Comparison of ENCODE assay signal across 20 mouse cellular contexts in the genomic region with DNA sequence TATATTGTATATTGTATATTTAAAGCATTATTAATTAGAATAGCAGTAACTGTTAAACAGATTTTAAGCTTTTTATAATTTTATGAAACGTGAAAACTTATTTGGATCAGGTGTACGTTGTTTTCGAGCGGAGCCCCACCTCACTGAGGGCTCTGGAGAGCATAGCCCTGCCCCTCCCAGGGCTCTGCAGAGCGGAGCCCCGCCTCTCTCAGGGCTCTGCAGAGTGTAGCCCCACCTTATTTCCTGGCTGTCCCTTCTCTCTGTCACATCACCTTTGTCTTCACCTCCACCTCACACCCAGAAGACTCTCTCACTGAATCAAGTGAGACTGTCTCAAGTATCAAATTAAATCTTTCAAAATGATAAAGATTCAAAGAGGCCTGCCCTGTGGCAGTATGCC.
DNase-seq lines count a peak whose midpoint lies in the region; ATAC-seq and TF ChIP-seq lines count a peak whose summit lies in the region.
"Had no signal": no experiment of that assay in that cellular context is flagged by ENCODE, and none has a peak within 500 bp of the region (broad histone marks: within the 10 kb centered on the region; RNA-seq: fewer than 3 reads in every experiment).

No protein-coding gene starts in this region.

- ATAC-seq in intestine, embryonic 14.5 days (replicated peaks; ENCODE audit: low FRiP score, low TSS enrichment, low read depth), result peak; percentile 75; the same call in 1 of the 2 replicates
- no peak for ATAC-seq in intestine, postnatal 0 days
- ATAC-seq in midbrain, embryonic 16.5 days, result 0 out of 2 replicates have a peak, but pooled peaks have one; percentile 65
- no peak for ATAC-seq in midbrain, embryonic 13.5 days
- ATAC-seq in intestine, embryonic 16.5 days, result peak; percentile 85
- 0 out of 2 replicates have a peak, but pooled peaks have one; percentile 54 for ATAC-seq in stomach, postnatal 0 days (ENCODE audit: low FRiP score, low TSS enrichment)
- ATAC-seq: forebrain, embryonic 16.5 days had no signal

- no peaks in the 10 kb centered on the region for H3K27me3 ChIP-seq in intestine, embryonic 14.5 days (replicated peaks; ENCODE audit: control insufficient read depth, insufficient read depth, low read length)
- H3K27me3 ChIP-seq in intestine, postnatal 0 days (replicated peaks; ENCODE audit: control insufficient read depth, insufficient read depth, low read length), result no peaks in the 10 kb centered on the region
- no peaks in the 10 kb centered on the region for H3K27me3 ChIP-seq in midbrain, embryonic 16.5 days (ENCODE audit: control insufficient read depth, insufficient read depth, low read depth, low read length)
- H3K27me3 ChIP-seq in midbrain, embryonic 13.5 days, result no peaks in the 10 kb centered on the region
- no peaks in the 10 kb centered on the region for H3K27me3 ChIP-seq in intestine, embryonic 16.5 days (replicated peaks; ENCODE audit: control insufficient read depth, insufficient read depth, low read length)
- no peaks in the 10 kb centered on the region for H3K27me3 ChIP-seq in stomach, postnatal 0 days (ENCODE audit: control insufficient read depth, insufficient read depth, low read length)
- H3K27me3 ChIP-seq: forebrain, embryonic 12.5 days; heart, embryonic 13.5 days; hindbrain, embryonic 15.5 days had no signal

- DNase-seq in intestine, embryonic 14.5 days (ENCODE audit: low spot score), result no peak
- no peak for DNase-seq in stomach, postnatal 0 days (ENCODE audit: low spot score)
- DNase-seq in frontal cortex, postnatal 36 days (ENCODE audit: low spot score in 2 of 2), result no peak
- DNase-seq: adrenal gland, adult 8-10 months; adrenal gland, postnatal 36 days; cerebellum, adult 2 months; cerebellum, postnatal 10 days; gastrocnemius, adult 2 months; gastrocnemius, postnatal 36 days; heart, adult 11 months; heart, postnatal 36 days had no signal

- H3K4me2 ChIP-seq in intestine, embryonic 14.5 days (ENCODE audit: low read length), result no peak overlapping the region
- no peak overlapping the region for H3K4me2 ChIP-seq in intestine, postnatal 0 days (replicated peaks; ENCODE audit: low read depth)
- H3K4me2 ChIP-seq in midbrain, embryonic 16.5 days (ENCODE audit: low read length), result no peak overlapping the region
- no peak overlapping the region for H3K4me2 ChIP-seq in midbrain, embryonic 13.5 days (replicated peaks)
- no peak overlapping the region for H3K4me2 ChIP-seq in intestine, embryonic 16.5 days (ENCODE audit: low read depth, low read length)
- no peak overlapping the region for H3K4me2 ChIP-seq in stomach, postnatal 0 days (replicated peaks; ENCODE audit: low read depth)
- H3K4me2 ChIP-seq: forebrain, embryonic 12.5 days; heart, embryonic 13.5 days; hindbrain, embryonic 15.5 days had no signal

- H3K27ac ChIP-seq in intestine, embryonic 14.5 days (ENCODE audit: low read depth), result no peak overlapping the region
- no peak overlapping the region for H3K27ac ChIP-seq in intestine, postnatal 0 days (ENCODE audit: low read depth, low read length)
- H3K27ac ChIP-seq in midbrain, embryonic 16.5 days (ENCODE audit: low read length), result no peak overlapping the region
- no peak overlapping the region for H3K27ac ChIP-seq in midbrain, embryonic 13.5 days
- no peak overlapping the region for H3K27ac ChIP-seq in intestine, embryonic 16.5 days (ENCODE audit: low read length)
- H3K27ac ChIP-seq in stomach, postnatal 0 days (replicated peaks), result no peak overlapping the region; the same call in 1 of the 2 replicates
- H3K27ac ChIP-seq: forebrain, embryonic 12.5 days; gastrocnemius, adult 2 months; heart, embryonic 13.5 days; hindbrain, embryonic 15.5 days had no signal

- H3K36me3 ChIP-seq in intestine, embryonic 14.5 days (ENCODE audit: control insufficient read depth, insufficient read depth, low read length), result no peaks in the 10 kb centered on the region
- H3K36me3 ChIP-seq in intestine, postnatal 0 days (ENCODE audit: control insufficient read depth, insufficient read depth), result no peaks in the 10 kb centered on the region
- H3K36me3 ChIP-seq in midbrain, embryonic 16.5 days (ENCODE audit: control insufficient read depth, insufficient read depth, low read length), result no peaks in the 10 kb centered on the region
- H3K36me3 ChIP-seq in midbrain, embryonic 13.5 days, result no peaks in the 10 kb centered on the region
- no peaks in the 10 kb centered on the region for H3K36me3 ChIP-seq in intestine, embryonic 16.5 days (ENCODE audit: control insufficient read depth, insufficient read depth, low read length)
- H3K36me3 ChIP-seq in stomach, postnatal 0 days (ENCODE audit: control insufficient read depth, insufficient read depth, low read length), result no peaks in the 10 kb centered on the region
- H3K36me3 ChIP-seq: forebrain, embryonic 12.5 days; G1E; heart, embryonic 13.5 days; hindbrain, embryonic 15.5 days had no signal

- no peak for TF ChIP-seq CTCF in intestine, postnatal 0 days (IDR thresholded peaks at IDR 0.05; ENCODE audit: low read depth)
- no peak for TF ChIP-seq CTCF in stomach, postnatal 0 days (IDR thresholded peaks at IDR 0.05; ENCODE audit: low read depth)

- WGBS in intestine, embryonic 14.5 days, result 81% methylated on average over 6 of the region's 6 CpGs
- WGBS in intestine, postnatal 0 days, result 58% methylated on average over 6 of the region's 6 CpGs
- WGBS in midbrain, embryonic 16.5 days, result 94% methylated on average over 6 of the region's 6 CpGs
- WGBS in midbrain, embryonic 13.5 days, result 92% methylated on average over 6 of the region's 6 CpGs
- WGBS in intestine, embryonic 16.5 days, result 80% methylated on average over 6 of the region's 6 CpGs
- 72% methylated on average over 6 of the region's 6 CpGs for WGBS in stomach, postnatal 0 days

- TF ChIP-seq EP300 in stomach, postnatal 0 days (optimal IDR thresholded peaks at IDR 0.05), result no peak

- peaks cover 4% of the 10 kb centered on the region; the same call in 1 of the 2 replicates for H3K4me1 ChIP-seq in intestine, embryonic 14.5 days (replicated peaks; ENCODE audit: control insufficient read depth, insufficient read depth, low read length)
- H3K4me1 ChIP-seq in intestine, postnatal 0 days (replicated peaks; ENCODE audit: control insufficient read depth, insufficient read depth, low read length), result no peaks in the 10 kb centered on the region
- no peaks in the 10 kb centered on the region for H3K4me1 ChIP-seq in midbrain, embryonic 16.5 days (ENCODE audit: control insufficient read depth, insufficient read depth, low read length)
- 0 out of 2 replicates have a peak, but pooled peaks cover 4% of the 10 kb centered on the region for H3K4me1 ChIP-seq in midbrain, embryonic 13.5 days (replicated peaks)
- 0 out of 2 replicates have a peak, but pooled peaks cover 5% of the 10 kb centered on the region for H3K4me1 ChIP-seq in intestine, embryonic 16.5 days (ENCODE audit: control insufficient read depth, insufficient read depth, low read length)
- H3K4me1 ChIP-seq in stomach, postnatal 0 days (replicated peaks; ENCODE audit: control insufficient read depth, insufficient read depth), result no peaks in the 10 kb centered on the region

- no peak overlapping the region for H3K9ac ChIP-seq in intestine, embryonic 14.5 days (ENCODE audit: low read length)
- H3K9ac ChIP-seq in intestine, postnatal 0 days (ENCODE audit: low read depth, low read length), result no peak overlapping the region
- no peak overlapping the region for H3K9ac ChIP-seq in midbrain, embryonic 16.5 days (ENCODE audit: low read depth, low read length)
- no peak overlapping the region for H3K9ac ChIP-seq in midbrain, embryonic 13.5 days (replicated peaks)
- no peak overlapping the region for H3K9ac ChIP-seq in intestine, embryonic 16.5 days (ENCODE audit: low read depth, low read length)
- no peak overlapping the region for H3K9ac ChIP-seq in stomach, postnatal 0 days (ENCODE audit: low read length)
- H3K9ac ChIP-seq: forebrain, embryonic 12.5 days; heart, embryonic 13.5 days; hindbrain, embryonic 15.5 days had no signal

- H3K4me3 ChIP-seq in intestine, embryonic 14.5 days (ENCODE audit: low read depth, low read length), result no peak overlapping the region
- no peak overlapping the region for H3K4me3 ChIP-seq in intestine, postnatal 0 days (ENCODE audit: low read depth, low read length)
- H3K4me3 ChIP-seq in midbrain, embryonic 16.5 days (ENCODE audit: low read depth, low read length), result no peak overlapping the region
- H3K4me3 ChIP-seq in midbrain, embryonic 13.5 days (replicated peaks), result no peak overlapping the region
- H3K4me3 ChIP-seq in intestine, embryonic 16.5 days (ENCODE audit: low read length), result no peak overlapping the region
- H3K4me3 ChIP-seq in stomach, postnatal 0 days (ENCODE audit: low read depth, low read length), result no peak overlapping the region
- H3K4me3 ChIP-seq: forebrain, embryonic 12.5 days; gastrocnemius, adult 2 months; heart, embryonic 13.5 days; hindbrain, embryonic 15.5 days had no signal

- H3K9me3 ChIP-seq in intestine, embryonic 14.5 days (ENCODE audit: control insufficient read depth, low read length), result no peaks in the 10 kb centered on the region
- no peaks in the 10 kb centered on the region for H3K9me3 ChIP-seq in intestine, postnatal 0 days (ENCODE audit: control insufficient read depth)
- no peaks in the 10 kb centered on the region for H3K9me3 ChIP-seq in midbrain, embryonic 16.5 days (replicated peaks; ENCODE audit: control insufficient read depth, low read length, poor library complexity, severe bottlenecking)
- no peaks in the 10 kb centered on the region for H3K9me3 ChIP-seq in midbrain, embryonic 13.5 days
- no peaks in the 10 kb centered on the region for H3K9me3 ChIP-seq in intestine, embryonic 16.5 days (ENCODE audit: control insufficient read depth, low read length)
- H3K9me3 ChIP-seq in stomach, postnatal 0 days (ENCODE audit: control insufficient read depth, low read length), result no peaks in the 10 kb centered on the region
- H3K9me3 ChIP-seq: forebrain, embryonic 12.5 days; heart, embryonic 13.5 days; hindbrain, embryonic 15.5 days had no signal

Comparison
In these comparisons a context has a peak if more than half of its experiments do, and no peak if none do; other contexts are left out.
1. ATAC-seq: peak in intestine, embryonic 14.5 days (single experiment), midbrain, embryonic 16.5 days (single experiment), intestine, embryonic 16.5 days (single experiment) and stomach, postnatal 0 days (single experiment); none in intestine, postnatal 0 days (single experiment) and midbrain, embryonic 13.5 days (single experiment).